Mouse (Mus musculus) heart, adult 18-20 months (tissue): ENCODE measurements at regions not wholly inside any gene's neighbourhood (a gene's known extent, or its start where the extent isn't known, plus 50 kb on each side); places are given as distances from the start of the nearest gene placed in this dataset.

Experiments
- DNase-seq, 2 experiments: peaks; one replicate each; pipeline ENCODE4 v3.0.0; 2021 to 2022; ENCODE audit warnings: mixed read lengths in 1 of 2

GRCm38 (mm10) chr15:50423082-50423665 is 3461.5 kb upstream of the Gm7489 start:
- DNase-seq = no peak

DNA sequence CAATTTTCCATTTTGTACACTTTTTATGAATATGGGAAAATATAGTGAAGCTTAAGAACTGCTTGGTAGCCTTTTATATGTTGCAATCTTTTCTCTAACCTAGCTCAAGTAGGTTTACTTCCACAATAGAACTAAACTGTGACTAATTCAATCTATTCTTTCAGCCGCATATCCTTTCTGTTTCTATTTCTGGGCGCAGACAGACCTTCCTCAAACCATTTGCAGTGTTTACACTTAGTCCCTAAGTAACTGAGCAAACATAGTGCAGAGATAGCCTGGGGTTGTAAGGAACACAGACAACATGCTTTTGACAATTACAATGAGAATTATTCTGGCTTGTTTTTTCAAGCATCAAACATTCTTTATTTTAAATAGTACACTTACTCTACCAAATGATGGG is 3435.1 kb upstream of the Gm7489 start:
- no peak for DNase-seq

DNA sequence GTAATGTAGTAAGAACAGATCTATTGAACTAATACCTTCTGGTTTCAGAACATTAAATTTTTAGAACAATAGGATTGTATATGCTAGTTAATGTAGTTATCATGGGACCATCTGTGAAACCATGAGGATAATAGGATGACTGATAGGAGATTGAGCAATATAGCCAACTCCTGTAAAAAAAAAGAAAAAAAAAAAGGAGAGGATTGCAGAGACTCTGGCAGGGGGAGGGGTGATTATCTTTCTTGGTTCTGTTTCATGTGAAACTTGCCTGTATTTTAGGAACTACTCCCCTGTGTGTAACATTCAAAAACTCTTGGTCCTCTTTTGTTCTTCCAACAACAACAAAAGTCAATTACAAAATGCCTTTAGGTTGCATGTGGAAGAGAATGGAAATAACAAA is 3412.1 kb upstream of the Gm7489 start:
- DNase-seq = no peak

DNA sequence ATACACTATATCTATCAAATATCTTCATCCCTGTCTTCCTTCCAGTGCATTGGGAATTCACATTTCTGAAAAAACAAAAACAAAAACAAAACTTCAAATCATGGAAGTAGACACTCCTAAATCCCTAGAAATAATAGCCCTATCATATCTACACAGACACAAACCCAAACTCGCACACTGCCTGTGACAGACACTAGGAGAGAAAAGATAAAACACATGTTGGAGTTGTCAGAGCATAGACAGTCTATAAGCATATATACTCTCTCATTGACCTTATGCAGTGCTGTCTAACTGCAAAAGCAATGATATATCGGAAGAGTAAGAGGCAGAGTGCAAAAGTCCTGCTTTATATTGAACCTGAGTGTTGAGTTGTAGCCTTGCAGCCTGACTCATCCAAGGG is 3386.0 kb upstream of the Gm7489 start:
- DNase-seq = no peak

GRCm38 (mm10) chr15:50507999-50508624 is 3376.6 kb upstream of the Gm7489 start:
- DNase-seq = peak; percentile 19 to 37

DNA sequence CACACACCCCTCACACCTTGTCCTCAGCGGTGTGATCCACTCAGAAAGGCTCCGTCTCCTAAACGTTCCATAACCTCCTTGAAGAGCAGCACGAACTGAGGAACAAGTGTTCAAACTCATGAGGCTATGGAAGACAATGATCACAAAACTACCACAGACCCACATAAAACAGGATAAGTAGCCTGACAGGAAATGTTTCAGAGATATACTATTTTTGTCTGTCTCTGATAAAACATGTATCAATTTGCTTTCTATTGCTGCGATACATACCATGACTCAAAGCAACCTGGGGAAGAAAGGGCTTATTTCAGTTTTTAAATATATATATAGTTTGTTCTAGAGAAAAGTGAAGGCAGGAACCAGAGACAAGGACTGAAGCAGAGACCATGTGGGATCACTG is 3371.7 kb upstream of the Gm7489 start:
- no peak for DNase-seq

- DNase-seq = no peak
Observed at GRCm38 (mm10) chr15:50524841-50525240, 3359.9 kb upstream of the Gm7489 start.

DNA sequence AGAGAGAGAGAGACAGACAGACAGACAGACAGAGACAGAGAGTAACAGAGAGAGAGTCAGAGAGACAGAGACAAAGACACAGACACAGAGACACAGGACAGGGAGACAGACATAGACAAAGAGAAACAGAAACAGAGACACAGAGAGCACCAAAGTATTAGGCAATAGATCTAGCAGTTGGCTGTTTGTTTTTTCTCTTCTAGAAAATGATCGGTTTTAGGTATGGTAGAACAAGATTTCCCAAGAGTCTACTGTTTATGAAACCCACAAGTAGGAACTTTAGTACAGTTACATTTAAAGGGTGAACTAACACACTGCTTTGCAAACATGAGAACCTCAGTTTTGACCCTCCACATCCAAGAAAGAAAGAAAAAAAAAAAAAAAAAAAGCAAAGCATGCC is 3350.2 kb upstream of the Gm7489 start:
- DNase-seq = no peak

- DNase-seq = no peak
Observed at GRCm38 (mm10) chr15:50563611-50564010, 3321.1 kb upstream of the Gm7489 start.

DNA sequence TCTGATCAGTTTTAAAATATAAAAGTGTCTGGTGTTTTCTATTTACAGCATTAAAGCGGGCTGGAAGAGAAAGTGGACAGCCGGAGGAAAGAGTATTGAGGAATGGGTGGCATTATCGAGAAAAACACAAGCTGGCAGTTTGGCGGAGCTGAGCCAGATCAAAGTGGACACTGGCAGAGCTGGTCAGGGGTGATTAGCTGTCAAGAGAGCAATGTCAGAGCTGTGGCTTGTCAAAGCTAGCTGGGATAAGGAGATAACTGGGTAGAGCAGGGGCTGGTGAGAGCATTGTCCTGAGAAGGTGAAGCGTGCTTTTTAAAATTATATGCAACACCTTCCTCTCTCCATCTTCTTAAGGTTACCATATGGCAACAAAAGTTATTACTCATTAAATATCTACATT is 3303.9 kb upstream of the Gm7489 start:
- DNase-seq = no peak

- DNase-seq = no peak
Observed at GRCm38 (mm10) chr15:50583951-50584350, 3300.8 kb upstream of the Gm7489 start.

GRCm38 (mm10) chr15:50585496-50585895 is 3299.2 kb upstream of the Gm7489 start:
- no peak for DNase-seq
